Mouse (Mus musculus): Measurements from ENCODE around the gene Stard10.

- TF ChIP-seq CTCF (IDR thresholded peaks at IDR 0.05; ENCODE audit: low read depth) (no peak), EP300 (IDR thresholded peaks at IDR 0.05; ENCODE audit: low read depth) (no peak)
Observed at GRCm38 (mm10) chr7:101320399-101321217, 3.7 kb downstream of the Stard10 start.

Measured in heart, postnatal 0 days (tissue).